Mouse (Mus musculus): ENCODE results near the gene Slc9a6.

Slc9a6 gene

GRCm38 (mm10) chrX:56609623-56610317, at the start of gene Slc9a6:
Gene Slc9a6 (plus strand): TSS chrX:56609757.
- DNase-seq = peak; percentile 86

GRCm38 (mm10) chrX:56572465-56572864, 37.1 kb upstream of the Slc9a6 start:
- peak; percentile 14 for DNase-seq

GRCm38 (mm10) chrX:56578200-56578599, 31.4 kb upstream of the Slc9a6 start:
- DNase-seq = no peak

DNA sequence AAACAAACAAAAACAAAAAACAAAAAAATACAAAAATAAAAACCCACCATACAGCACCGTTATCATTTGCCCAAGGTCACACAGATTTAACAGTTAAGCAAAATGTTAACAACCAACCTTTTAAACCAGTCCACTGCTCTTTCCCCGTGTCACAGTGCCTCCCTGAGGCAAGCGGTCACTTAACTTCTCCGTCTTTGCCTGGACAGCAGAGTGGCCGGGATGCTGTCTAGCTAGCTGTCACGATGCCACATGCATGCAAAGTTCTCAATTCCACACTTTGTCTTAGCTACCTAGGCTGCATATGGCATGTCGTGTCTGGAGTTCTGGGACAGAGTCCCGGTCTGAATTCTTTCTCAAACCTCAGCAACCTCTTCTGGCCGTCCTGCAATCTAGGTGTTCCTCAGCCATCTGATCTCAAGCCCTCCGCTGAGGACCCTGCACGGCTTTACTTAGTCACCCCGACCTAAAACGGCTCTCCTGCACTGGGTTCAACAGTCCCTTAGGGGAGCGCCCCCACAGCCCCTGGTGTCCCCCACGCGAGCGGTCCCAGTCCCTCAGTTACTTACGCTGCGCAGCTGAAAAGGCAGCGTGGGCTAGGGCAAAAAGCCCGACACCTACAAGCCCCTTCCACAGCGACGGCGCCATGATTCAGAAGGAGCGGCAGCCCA, 12.2 kb upstream of the Slc9a6 start:
- peak; percentile 23 for DNase-seq

DNA sequence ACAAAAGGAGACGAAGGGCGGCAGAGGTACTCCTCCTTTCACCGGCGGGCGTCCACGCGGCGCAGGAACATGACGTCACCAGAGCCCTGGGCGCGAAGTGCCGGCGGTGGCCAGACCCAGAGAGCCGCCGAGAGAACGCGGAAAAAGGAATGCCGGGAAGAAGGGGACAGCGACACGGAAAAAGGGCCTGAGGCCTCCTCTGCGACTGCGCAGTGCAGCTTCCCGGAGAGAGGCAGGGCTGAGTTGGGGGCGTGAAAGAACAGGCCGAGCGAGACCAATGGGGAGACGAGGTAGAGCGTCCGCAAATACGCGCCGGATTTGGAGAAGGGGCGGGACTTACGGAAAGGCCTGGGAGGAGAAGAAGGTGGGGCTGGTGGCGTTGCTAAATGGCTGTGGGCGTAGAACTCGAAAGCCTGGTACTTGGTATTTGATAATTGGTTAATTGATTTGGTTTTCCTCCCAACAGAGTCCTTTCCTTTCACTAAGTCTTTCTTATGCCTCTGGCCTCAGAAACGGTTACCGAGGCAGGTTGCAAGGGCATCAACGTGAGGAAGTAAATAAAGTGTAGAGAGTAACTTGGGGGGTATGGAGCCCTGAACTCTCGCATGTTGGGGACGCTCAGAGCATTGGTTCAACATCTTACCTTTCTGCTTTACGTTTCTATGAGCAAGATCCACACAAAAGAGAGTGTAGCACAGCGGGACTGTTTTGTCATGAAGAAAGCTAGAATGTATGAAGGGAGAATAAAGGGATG, 11.5 kb upstream of the Slc9a6 start, which contains the start of gene Mmgt1:
TSS of gene Mmgt1 (minus strand) at position 183 of the 754 bp plus-strand sequence.
- DNase-seq = peak; percentile 94

DNA sequence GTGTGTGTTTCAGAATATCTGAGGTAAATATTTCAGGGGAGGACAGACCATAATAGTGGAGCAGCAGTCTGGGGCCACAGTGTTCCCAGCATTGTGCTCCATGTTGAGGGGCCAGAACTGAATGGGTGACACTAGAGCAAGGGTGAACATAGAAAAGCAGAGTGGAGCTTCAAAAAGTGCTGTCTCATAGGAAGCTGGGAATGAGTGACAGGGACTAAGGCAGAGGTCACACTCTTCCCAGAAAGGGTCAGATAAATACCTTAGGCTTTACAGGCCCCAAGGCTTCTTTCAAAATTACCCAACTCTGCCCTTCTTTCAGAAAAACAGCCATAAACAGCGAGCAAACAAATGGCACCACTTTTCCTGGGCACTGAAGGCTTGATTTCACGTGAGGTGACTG, 3.0 kb upstream of the Slc9a6 start:
- no peak for DNase-seq

DNA sequence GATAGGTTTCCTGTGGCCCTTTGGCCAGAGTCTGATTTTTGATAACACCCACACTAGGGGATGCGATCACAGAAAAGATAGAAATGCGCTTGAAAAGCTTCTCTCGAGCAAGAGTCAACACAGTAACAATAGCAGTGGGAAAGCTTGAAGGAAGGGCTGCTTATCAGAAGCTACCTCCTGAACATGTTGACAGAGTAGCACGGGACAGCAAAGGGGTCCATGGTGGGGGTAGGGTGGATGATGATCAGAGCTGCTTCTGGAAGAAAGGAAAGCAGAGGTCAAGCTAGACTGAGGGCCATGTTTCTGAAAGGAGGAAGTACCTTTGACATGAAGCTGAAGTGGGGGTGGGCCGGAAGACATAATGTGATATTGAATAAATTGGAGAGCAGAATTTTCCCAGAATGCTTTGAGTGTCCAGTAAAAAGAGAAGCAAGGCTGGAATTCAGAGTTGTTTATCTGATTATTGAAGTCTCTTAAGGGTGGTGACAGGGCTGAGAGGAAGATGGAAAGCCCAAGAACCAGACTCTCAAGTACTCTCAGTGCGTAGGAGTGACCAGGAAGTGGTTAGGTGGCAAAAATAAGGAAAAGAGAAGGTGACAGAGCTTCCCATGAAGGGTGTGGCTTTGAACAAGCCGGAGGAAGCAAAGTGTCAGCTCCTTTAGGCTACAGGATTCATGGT, 2.4 kb upstream of the Slc9a6 start:
- no peak for DNase-seq

DNA sequence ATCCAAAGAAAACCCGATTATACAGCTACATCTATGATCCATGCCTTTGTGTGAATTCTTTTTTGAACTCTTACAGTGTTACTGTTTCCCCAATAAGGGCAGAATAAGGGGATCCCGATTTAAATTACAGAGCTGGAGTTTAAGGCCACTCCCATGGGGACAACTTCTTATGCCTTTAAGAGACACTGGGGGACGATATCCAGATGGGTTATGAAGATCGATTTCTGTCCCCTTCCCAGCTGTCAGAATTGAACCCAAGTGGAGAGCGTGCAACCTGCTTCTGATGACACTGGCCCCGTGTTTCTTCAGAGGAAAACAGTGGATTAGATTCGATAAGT, 303 bp upstream of the Slc9a6 start:
- DNase-seq = no peak

DNA sequence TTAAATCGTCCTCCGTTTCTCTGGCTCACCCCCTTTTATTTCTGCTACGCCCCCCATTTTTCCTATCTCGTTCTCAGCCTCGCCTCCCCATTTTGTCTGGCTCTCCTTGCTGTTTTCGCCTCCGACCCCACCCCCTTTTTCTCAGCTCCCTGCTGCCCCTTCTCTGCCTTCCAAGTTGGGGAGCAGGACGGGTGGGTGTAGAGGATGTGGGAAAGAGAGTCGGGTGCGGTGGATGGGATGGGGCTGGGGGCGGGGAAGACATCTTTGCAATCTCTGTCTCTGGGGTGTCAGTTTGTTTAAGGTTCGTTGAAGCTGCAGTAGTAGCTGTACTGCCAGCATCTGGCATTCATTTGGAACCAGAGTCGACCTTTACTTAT, 749 bp downstream of the Slc9a6 start:
- peak; percentile 0 for DNase-seq

DNA sequence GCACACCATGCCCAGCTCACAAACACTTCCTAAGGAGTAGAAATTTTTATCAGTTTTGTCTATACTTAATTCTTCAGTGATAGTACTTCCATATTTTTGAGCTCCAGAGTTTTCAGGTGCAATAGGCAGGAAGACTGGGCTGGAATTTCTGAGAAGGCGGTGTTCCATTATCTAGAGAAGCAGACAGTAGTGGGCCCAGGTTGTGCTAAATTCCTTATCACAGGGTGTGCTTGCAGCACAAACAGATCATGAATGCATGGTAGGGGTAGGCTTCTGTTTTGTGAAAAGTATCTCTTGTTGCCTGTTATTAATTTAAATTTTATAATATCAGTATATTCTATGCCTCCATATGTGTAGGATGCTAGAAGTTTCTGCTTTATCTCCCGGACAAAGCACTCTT, 5.7 kb downstream of the Slc9a6 start:
- DNase-seq = no peak

DNA sequence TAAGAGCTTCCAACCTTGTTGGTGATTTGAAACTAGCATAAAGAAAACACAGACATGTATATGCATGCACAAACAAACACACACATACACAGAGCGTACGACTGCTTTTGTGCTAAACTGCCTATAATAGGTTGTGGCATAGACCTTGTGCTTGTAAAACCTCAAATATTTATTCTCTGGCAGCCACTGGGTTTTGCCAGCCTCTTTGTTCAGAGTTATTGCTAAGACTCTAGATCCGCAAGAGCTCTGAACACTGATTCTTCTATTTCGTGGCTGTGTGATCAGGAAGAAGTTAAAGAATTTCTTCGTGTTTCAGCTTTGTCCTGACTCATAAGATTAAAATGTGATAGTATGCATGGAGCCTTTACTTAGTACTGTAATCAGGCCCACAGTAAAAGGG, 26.6 kb downstream of the Slc9a6 start:
- no peak for DNase-seq

DNA sequence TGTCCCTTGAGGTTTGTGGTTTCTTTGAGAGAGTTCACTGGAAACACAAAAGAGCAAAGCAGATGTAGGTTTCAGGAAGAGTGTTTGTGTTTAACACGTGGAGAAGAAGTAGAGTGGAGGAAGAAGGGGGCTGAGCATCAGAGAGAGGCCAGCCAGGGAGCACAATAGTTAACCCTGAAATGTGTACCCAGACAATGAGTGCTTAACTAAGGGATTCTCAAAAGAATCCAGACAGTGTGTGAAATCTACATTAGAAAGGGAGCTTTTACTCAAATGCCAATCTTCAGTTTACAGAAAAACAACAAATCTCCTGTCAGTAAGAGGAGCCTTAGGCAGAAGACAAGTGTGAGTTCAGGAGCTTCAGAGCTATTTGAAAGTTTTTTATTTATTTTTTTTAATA, 30.5 kb downstream of the Slc9a6 start:
- no peak for DNase-seq

DNA sequence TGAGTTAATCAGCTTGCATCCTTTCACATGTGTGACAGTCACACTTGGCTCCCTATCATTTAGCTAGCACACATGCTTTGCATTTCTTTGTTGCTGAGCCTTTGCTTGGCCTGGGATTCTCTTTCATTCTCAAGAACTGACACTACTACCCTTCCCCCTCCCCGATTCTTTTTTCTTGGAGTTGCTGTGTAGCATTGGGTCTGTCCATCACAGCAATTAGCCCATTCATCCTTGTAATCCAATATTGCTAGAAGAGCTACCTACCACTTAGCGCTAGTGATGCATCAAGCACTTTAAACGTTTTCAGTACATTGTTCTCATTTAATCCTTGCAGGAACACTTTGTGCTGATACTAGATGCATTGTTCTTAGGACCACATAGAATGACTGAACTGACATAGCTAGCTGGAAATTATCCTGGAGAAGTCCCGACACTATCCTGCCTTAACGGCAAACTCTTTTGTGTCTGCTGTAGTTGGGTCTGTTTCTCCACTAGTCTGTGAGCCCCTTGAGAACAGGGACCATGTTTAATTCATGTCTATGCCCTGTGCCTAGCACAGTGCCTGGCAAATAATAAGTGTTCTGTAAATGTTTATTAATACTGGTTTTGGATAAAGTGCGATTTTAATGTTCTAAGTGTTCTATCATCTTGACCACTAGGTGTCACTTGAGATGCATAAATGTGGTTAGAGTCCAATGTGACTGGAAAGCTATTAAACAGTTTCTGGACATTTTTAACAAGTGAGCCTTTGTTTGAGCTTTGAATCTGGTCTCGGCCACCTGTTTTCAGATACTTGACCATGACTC, 40.2 kb downstream of the Slc9a6 start:
- no peak for DNase-seq

DNA sequence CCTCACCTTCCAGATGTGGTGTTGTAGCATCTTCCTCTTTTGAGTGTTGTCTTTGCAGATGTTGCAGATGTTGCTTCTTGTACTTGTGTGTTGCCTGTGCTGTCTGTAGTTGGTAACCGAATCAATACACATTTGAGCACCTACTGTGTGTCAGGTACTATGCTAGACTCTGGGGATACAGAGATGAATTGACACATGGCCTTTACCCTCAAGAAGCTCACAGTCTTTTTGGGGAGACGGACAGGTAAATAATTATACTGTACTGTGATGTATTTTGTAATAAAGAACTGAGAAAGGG, 40.7 kb downstream of the Slc9a6 start:
- no peak for DNase-seq

DNA sequence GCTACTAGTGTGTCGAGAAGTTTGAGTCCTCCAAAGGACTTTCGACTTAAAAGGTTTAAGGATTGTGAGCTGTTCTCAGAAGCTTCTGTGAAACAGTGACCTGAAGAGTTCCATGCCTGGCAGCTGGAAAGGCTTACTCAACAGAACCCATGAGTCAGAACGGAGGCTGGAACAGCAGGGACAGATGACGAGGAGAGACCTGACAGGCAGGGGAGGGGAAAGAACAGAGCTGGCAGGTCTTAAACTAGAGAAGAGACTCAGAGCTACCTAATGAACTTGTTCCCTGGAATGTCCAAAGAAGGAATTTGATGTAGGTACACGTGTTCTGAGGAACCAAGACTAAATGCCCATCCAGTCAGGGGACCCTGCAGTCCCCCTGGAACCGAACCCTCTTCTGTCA, 41.3 kb downstream of the Slc9a6 start:
- DNase-seq = no peak

DNA sequence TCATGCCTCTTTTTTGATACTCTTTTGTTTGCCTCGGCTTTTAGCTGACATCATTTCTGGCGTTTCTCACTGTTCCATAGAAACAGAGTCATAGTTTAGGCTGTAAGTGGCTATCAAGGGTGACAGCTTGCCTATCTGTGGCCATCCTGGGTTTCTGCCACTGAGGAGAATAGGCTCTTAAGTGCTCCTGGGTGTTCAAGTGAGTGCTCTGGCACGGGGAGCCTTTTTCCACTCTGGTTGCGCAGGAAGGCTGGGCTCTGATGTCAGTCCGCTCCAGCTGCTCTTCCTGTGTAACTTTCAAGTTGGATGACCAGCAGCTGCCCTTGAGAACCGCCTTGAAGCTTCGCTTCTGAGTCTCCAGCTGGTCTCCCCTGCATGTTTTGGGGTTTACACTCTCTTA, 42.2 kb downstream of the Slc9a6 start:
- DNase-seq = peak; percentile 47

DNA sequence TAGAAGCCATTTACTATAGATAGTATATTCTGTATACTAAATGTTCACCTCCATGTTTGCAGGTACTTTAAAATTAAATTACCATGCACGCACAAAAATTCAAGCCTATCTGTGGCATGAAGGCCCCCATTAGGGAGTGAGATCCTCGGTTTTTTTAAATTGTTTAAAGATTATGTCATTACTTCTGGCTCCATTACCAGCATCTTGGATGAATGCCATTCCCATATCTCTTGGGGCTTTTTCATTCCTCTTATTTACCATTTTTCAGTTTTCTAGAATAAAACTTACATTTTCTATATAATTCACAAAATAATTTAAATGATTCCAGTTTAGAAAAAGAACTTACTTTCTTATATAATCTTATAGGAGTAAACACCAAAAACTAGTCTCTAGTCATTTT, 46.1 kb downstream of the Slc9a6 start:
- DNase-seq = no peak

GRCm38 (mm10) chrX:56659286-56659685, 49.7 kb downstream of the Slc9a6 start:
- DNase-seq = no peak

GRCm38 (mm10) chrX:56661143-56661542, 51.6 kb downstream of the Slc9a6 start:
- no peak for DNase-seq

- no peak for DNase-seq
Measured at GRCm38 (mm10) chrX:56662316-56662715, 52.8 kb downstream of the Slc9a6 start.

DNA sequence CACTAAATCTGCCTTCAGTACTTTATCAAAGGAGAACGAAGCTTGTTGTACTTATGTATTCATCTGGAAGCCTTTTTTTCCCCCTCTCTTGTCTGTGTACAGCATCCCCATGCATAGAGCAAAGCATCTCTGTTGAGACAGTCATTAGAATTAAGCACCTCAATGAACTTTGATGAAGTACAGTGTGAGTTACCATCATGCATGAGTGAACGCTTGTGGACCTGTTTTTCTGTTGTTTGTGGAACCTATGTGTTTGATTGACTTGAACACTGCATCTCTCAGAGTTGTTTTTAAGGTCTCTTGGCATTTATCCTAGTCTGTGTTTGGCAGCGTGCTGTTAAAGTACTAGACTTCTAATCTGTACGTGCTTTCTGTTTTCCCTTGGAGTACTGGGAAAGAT, 53.8 kb downstream of the Slc9a6 start:
- DNase-seq = no peak

DNA sequence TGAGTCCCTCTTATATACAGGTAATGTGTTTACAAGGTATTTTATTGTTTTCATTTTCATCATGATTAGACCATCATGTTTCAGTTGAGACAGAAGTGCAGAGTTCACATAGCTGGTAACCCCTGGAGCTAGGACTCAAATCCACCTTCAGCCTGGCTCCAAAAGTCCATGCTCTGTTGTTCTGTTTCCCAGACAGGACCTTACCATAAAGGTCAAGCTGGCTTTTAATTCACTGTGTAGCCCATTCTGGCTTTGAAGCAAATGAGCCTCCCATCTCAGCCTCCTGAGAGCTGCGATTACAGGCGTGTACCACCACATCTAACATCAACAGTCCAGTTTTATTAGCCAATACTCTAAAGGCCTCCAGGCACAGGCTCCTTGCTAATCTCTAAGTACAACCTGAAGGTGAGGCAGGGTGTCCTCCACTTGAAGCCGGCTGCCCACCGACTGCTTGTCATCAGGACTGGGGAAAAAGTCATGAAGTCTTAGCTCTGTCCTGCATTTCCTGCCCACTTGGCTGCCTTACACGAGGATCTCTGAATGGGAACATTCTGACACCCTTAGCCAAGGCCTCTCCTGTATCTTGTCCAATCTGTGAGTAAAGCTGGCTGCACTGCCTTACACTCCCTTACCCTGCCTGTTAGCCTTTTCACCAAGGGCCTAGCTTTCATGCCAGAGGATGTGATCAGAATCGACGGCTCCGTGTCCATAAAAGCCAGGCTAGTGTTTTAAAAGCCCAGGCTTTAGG, 55.8 kb downstream of the Slc9a6 start:
- no peak for DNase-seq
